Mouse (Mus musculus): ENCODE measurements around the gene Rgl1.

DNA sequence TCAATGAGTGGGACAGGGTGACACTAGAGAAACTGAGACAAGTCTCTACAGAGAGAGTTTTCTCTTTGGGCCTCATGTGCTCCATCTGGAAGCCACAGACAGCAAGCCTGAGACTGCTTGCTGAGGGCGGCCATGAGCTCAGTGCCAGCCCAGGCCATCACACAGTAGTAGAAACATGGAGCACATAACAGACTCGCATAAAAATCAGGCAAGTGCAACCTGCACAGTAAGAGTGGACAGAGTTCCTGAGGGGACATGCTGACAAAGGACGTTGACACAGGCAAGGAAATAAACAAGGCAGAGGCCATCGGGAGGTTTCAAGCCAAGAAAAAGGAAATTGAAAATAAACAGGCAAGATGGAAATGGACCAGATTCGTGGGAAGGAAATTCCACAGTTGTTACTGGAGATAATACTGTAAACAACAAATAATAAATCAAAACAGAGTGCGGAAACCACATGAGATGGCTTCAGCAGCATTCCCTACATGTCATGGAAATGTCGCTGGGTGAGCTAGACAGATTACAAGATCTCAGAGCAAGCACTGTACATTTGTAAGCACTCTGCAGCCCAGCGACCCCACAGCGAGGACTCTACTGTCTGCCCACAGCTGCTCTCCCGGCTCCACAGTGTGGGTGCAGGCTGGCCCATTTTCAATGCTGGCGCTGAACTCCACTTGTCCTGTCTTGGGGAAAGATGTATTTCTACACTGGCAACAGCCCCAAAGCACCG is 88.5 kb downstream of the Rgl1 start:
- TF ChIP-seq CTCF (IDR thresholded peaks at IDR 0.05; ENCODE audit: low read depth, low read length) (no peak), EP300 (IDR thresholded peaks at IDR 0.05; ENCODE audit: insufficient read depth, low read depth, low read length) (no peak), POLR2A (IDR thresholded peaks at IDR 0.05; ENCODE audit: insufficient read depth, low read length) (no peak)
